Mouse (Mus musculus) ovary, adult 18-20 months (tissue): Measurements from ENCODE around the gene Hyal3.

Source experiments
- DNase-seq: peaks from one replicate; pipeline ENCODE4 v3.0.0; 2022; ENCODE audit warnings: low spot score, mixed read lengths

The Hyal3 gene

GRCm38 (mm10) chr9:107580501-107581317 lies at the start of gene Hyal3:
Gene Hyal3 (plus strand): TSS chr9:107580818.
- DNase-seq: peak; percentile 89

- peak; percentile 96 for DNase-seq
These were observed 46.7 kb upstream of the Hyal3 start, which contains the start of gene Tmem115 for GRCm38 (mm10) chr9:107533791-107534407. Gene Tmem115 (plus strand): TSS chr9:107533945.

GRCm38 (mm10) chr9:107534408-107535202 lies 46.0 kb upstream of the Hyal3 start:
- DNase-seq: no peak

- no peak for DNase-seq
These were observed 42.4 kb upstream of the Hyal3 start for GRCm38 (mm10) chr9:107538231-107538630.

GRCm38 (mm10) chr9:107538711-107539110 lies 41.9 kb upstream of the Hyal3 start:
- no peak for DNase-seq

GRCm38 (mm10) chr9:107539940-107540339 lies 40.7 kb upstream of the Hyal3 start:
- DNase-seq: no peak

- DNase-seq: no peak
These were observed 40.2 kb upstream of the Hyal3 start for GRCm38 (mm10) chr9:107540420-107540819.

- no peak for DNase-seq
These were observed 39.6 kb upstream of the Hyal3 start for GRCm38 (mm10) chr9:107541005-107541404.

GRCm38 (mm10) chr9:107541474-107542351 lies 38.9 kb upstream of the Hyal3 start, which contains the start of the genes Cyb561d2 and Nprl2:
Gene Cyb561d2 (minus strand): TSS chr9:107542193.
Gene Nprl2 (plus strand): TSS chr9:107542226.
- peak; percentile 90 for DNase-seq

- no peak for DNase-seq
These were observed 38.3 kb upstream of the Hyal3 start for GRCm38 (mm10) chr9:107542352-107542686.

- no peak for DNase-seq
These were observed 37.9 kb upstream of the Hyal3 start for GRCm38 (mm10) chr9:107542721-107543120.

GRCm38 (mm10) chr9:107543299-107543698 lies 37.3 kb upstream of the Hyal3 start:
- DNase-seq: no peak

- no peak for DNase-seq
These were observed 36.4 kb upstream of the Hyal3 start for GRCm38 (mm10) chr9:107544196-107544700.

GRCm38 (mm10) chr9:107544729-107545128 lies 35.9 kb upstream of the Hyal3 start:
- no peak for DNase-seq

- DNase-seq: no peak
These were observed 35.4 kb upstream of the Hyal3 start for GRCm38 (mm10) chr9:107545199-107545598.

- DNase-seq: no peak
These were observed 35.0 kb upstream of the Hyal3 start for GRCm38 (mm10) chr9:107545602-107546001.

GRCm38 (mm10) chr9:107547026-107547425 lies 33.6 kb upstream of the Hyal3 start, which contains the start of gene Zmynd10:
Gene Zmynd10 (plus strand): TSS chr9:107547298.
- peak; percentile 89 for DNase-seq

GRCm38 (mm10) chr9:107547957-107548356 lies 32.7 kb upstream of the Hyal3 start:
- no peak for DNase-seq

GRCm38 (mm10) chr9:107548820-107549219 lies 31.8 kb upstream of the Hyal3 start:
- DNase-seq: no peak

GRCm38 (mm10) chr9:107549297-107550074 lies 31.1 kb upstream of the Hyal3 start:
- no peak for DNase-seq
